Mouse (Mus musculus): ENCODE results near the gene Pithd1. TPM values are rescaled to one million over a fixed set of nuclear protein-coding genes. Genes with fewer than 3 reads are reported as not detected.
A peak's percentile ranks its signal among the peaks of the same experiment; 100 is the strongest.

Gene Pithd1
- total RNA-seq, 1 experiment = 41.6 TPM

- H3K27ac ChIP-seq (ENCODE audit: insufficient read depth, low read depth, low read length, poor library complexity, severe bottlenecking) = no peak overlapping the region
- DNase-seq (ENCODE audit: low read depth, low spot score) = no peak
- in situ Hi-C loops (cut with MboI; ENCODE audit: low sequenced_read_pairs in 2 of 2, unreplicated experiment in 2 of 2) = no loop called here
- peaks cover 0 to 2% of the 10 kb centered on the region in 2 experiments; a peak in 1 of 4 replicates for H3K4me1 ChIP-seq (ENCODE audit: control insufficient read depth in 2 of 2, insufficient read depth in 2 of 2, low read length in 2 of 2, poor library complexity in 1 of 2)
- H3K36me3 ChIP-seq (ENCODE audit: control insufficient read depth, insufficient read depth, low read length, poor library complexity, severe bottlenecking) = peaks cover 11% of the 10 kb centered on the region; the same call in 1 of the 2 replicates
- H3K9me3 ChIP-seq (ENCODE audit: control insufficient read depth, insufficient read depth, low read depth, low read length) = no peaks in the 10 kb centered on the region
- no peak for TF ChIP-seq ZNF384 (IDR thresholded peaks at IDR 0.05; ENCODE audit: low read depth, low read length)
- no peak for TF ChIP-seq ZC3H11A (IDR thresholded peaks at IDR 0.05; ENCODE audit: borderline replicate concordance, low read depth, low read length)
- no peak for TF ChIP-seq MAFK (IDR thresholded peaks at IDR 0.05; ENCODE audit: insufficient read depth, low read depth, low read length)
- no peak for TF ChIP-seq HCFC1 (IDR thresholded peaks at IDR 0.05; ENCODE audit: borderline replicate concordance, insufficient read depth, low read length)
- TF ChIP-seq CHD2 (IDR thresholded peaks at IDR 0.05; ENCODE audit: low read depth, low read length) = no peak
- no peak overlapping the region for H3K9ac ChIP-seq (ENCODE audit: insufficient read depth, low read depth, low read length, poor library complexity, severe bottlenecking)
- H3K4me3 ChIP-seq (ENCODE audit: insufficient read depth in 1 of 2, low read depth in 1 of 2, low read length in 2 of 2, poor library complexity in 1 of 2, severe bottlenecking in 1 of 2) = no peak overlapping the region
These were observed 52.2 kb downstream of the Pithd1 start for GRCm38 (mm10) chr4:135934708-135935500.

- in situ Hi-C loops (cut with MboI; ENCODE audit: low sequenced_read_pairs in 2 of 2, unreplicated experiment in 2 of 2) = no loop called here
- DNase-seq (ENCODE audit: low read depth, low spot score) = no peak
- no peak overlapping the region for H3K9ac ChIP-seq (ENCODE audit: insufficient read depth, low read depth, low read length, poor library complexity, severe bottlenecking)
- H3K4me3 ChIP-seq (ENCODE audit: insufficient read depth in 1 of 2, low read depth in 1 of 2, low read length in 2 of 2, poor library complexity in 1 of 2, severe bottlenecking in 1 of 2) = no peak overlapping the region
- TF ChIP-seq HCFC1 (IDR thresholded peaks at IDR 0.05; ENCODE audit: borderline replicate concordance, insufficient read depth, low read length) (no peak), ZNF384 (IDR thresholded peaks at IDR 0.05; ENCODE audit: low read depth, low read length) (0 out of 2 replicates have a peak, but pooled peaks have one; percentile 24)
- H3K36me3 ChIP-seq (ENCODE audit: control insufficient read depth, insufficient read depth, low read length, poor library complexity, severe bottlenecking) = peaks cover 6% of the 10 kb centered on the region; the same call in 1 of the 2 replicates
- no peak overlapping the region for H3K27ac ChIP-seq (ENCODE audit: insufficient read depth, low read depth, low read length, poor library complexity, severe bottlenecking)
- H3K9me3 ChIP-seq (ENCODE audit: control insufficient read depth, insufficient read depth, low read depth, low read length) = no peaks in the 10 kb centered on the region
- H3K4me1 ChIP-seq (ENCODE audit: control insufficient read depth in 2 of 2, insufficient read depth in 2 of 2, low read length in 2 of 2, poor library complexity in 1 of 2) = peaks cover 2 to 4% of the 10 kb centered on the region in 2 experiments; a peak in 2 of 4 replicates
These were observed 55.2 kb downstream of the Pithd1 start for GRCm38 (mm10) chr4:135931832-135932231.

- H3K36me3 ChIP-seq (ENCODE audit: control insufficient read depth, insufficient read depth, low read length, poor library complexity, severe bottlenecking) = peaks cover 6% of the 10 kb centered on the region; the same call in 1 of the 2 replicates
- no peak overlapping the region for H3K27ac ChIP-seq (ENCODE audit: insufficient read depth, low read depth, low read length, poor library complexity, severe bottlenecking)
These were observed 56.8 kb downstream of the Pithd1 start for GRCm38 (mm10) chr4:135930239-135930638.

GRCm38 (mm10) chr4:135929828-135930227 is 57.2 kb downstream of the Pithd1 start:
- Histone ChIP-seq H3K9ac (ENCODE audit: insufficient read depth, low read depth, low read length, poor library complexity, severe bottlenecking) (no peak overlapping the region), H3K36me3 (ENCODE audit: control insufficient read depth, insufficient read depth, low read length, poor library complexity, severe bottlenecking) (peaks cover 6% of the 10 kb centered on the region; the same call in 1 of the 2 replicates), H3K9me3 (ENCODE audit: control insufficient read depth, insufficient read depth, low read depth, low read length) (no peaks in the 10 kb centered on the region), H3K4me3 (ENCODE audit: insufficient read depth in 1 of 2, low read depth in 1 of 2, low read length in 2 of 2, poor library complexity in 1 of 2, severe bottlenecking in 1 of 2) (no peak overlapping the region), H3K4me1 (ENCODE audit: control insufficient read depth in 2 of 2, insufficient read depth in 2 of 2, low read length in 2 of 2, poor library complexity in 1 of 2) (peaks cover 7 to 8% of the 10 kb centered on the region in 2 experiments; a peak in 3 of 4 replicates), H3K27ac (ENCODE audit: insufficient read depth, low read depth, low read length, poor library complexity, severe bottlenecking) (no peak overlapping the region)
- TF ChIP-seq MAFK (IDR thresholded peaks at IDR 0.05; ENCODE audit: insufficient read depth, low read depth, low read length) (no peak), ZC3H11A (IDR thresholded peaks at IDR 0.05; ENCODE audit: borderline replicate concordance, low read depth, low read length) (no peak), HCFC1 (IDR thresholded peaks at IDR 0.05; ENCODE audit: borderline replicate concordance, insufficient read depth, low read length) (no peak), ZNF384 (IDR thresholded peaks at IDR 0.05; ENCODE audit: low read depth, low read length) (no peak), CHD2 (IDR thresholded peaks at IDR 0.05; ENCODE audit: low read depth, low read length) (no peak)
- no peak for DNase-seq (ENCODE audit: low read depth, low spot score)
- in situ Hi-C loops (cut with MboI; ENCODE audit: low sequenced_read_pairs in 2 of 2, unreplicated experiment in 2 of 2) = no loop called here

More at GRCm38 (mm10) chr4:135930239-135930638, 56.8 kb downstream of the Pithd1 start:
- H3K9me3 ChIP-seq (ENCODE audit: control insufficient read depth, insufficient read depth, low read depth, low read length) = no peaks in the 10 kb centered on the region
- no peak overlapping the region for H3K4me3 ChIP-seq (ENCODE audit: insufficient read depth in 1 of 2, low read depth in 1 of 2, low read length in 2 of 2, poor library complexity in 1 of 2, severe bottlenecking in 1 of 2)
- H3K9ac ChIP-seq (ENCODE audit: insufficient read depth, low read depth, low read length, poor library complexity, severe bottlenecking) = no peak overlapping the region
- in situ Hi-C loops (cut with MboI; ENCODE audit: low sequenced_read_pairs in 2 of 2, unreplicated experiment in 2 of 2) = no loop called here
- peaks cover 7 to 8% of the 10 kb centered on the region in 2 experiments; a peak in 3 of 4 replicates for H3K4me1 ChIP-seq (ENCODE audit: control insufficient read depth in 2 of 2, insufficient read depth in 2 of 2, low read length in 2 of 2, poor library complexity in 1 of 2)
- DNase-seq (ENCODE audit: low read depth, low spot score) = no peak
- TF ChIP-seq ZNF384 (IDR thresholded peaks at IDR 0.05; ENCODE audit: low read depth, low read length) (no peak), MAFK (IDR thresholded peaks at IDR 0.05; ENCODE audit: insufficient read depth, low read depth, low read length) (no peak), ZC3H11A (IDR thresholded peaks at IDR 0.05; ENCODE audit: borderline replicate concordance, low read depth, low read length) (no peak), CHD2 (IDR thresholded peaks at IDR 0.05; ENCODE audit: low read depth, low read length) (no peak), HCFC1 (IDR thresholded peaks at IDR 0.05; ENCODE audit: borderline replicate concordance, insufficient read depth, low read length) (no peak)

Data from ES-E14 (cell line).